Mouse (Mus musculus): ENCODE measurements around the gene Pola1.
A peak's percentile ranks its signal among the peaks of the same experiment; 100 is the strongest.

The Pola1 gene

DNA sequence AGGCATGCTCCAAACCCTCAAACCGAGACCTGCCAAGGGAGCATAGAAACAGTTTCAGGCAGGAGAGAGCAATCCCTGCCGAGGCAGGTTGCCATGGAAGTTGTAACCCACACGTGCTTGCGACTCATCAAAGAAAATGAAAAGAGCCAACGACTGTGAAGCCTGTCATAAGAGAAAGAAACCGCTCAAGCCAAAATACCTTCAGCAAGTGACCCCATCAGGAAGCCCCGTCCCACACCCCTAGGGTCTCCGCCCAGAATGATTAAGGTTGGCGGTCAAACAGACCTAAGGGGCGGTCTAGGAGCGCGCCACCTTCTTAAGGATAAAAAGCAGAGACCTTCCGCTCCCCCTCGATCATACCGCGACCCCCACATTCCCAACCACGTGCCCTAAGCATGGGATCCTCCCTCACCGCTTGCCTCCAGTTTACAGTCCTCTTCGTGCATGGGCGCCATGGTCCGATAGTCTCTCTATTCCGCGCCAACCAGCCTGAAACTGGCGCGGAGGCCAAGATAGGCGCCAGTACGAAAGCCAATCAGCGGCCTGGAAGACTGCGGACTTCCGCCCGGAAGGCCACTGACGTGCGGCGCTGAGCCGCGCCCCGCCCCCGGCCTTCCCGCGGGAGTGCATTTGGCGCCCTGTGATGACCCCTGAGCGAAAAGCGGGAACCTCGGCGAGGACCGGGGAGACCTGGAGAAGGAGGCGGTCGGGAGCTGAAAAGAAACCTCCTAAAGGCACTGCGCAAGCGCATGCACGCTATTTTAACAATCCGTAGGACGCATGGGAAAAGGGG is at the start of gene Pola1:
Gene Pola1, minus strand, starts transcription at position 499 of the 793 bp plus-strand sequence.
- DNase-seq (ENCODE audit: low read depth, low spot score): peak; percentile 69

GRCm38 (mm10) chrX:93676228-93676627 is 44.3 kb upstream of the Pola1 start:
- DNase-seq (ENCODE audit: low read depth, low spot score): no peak

DNA sequence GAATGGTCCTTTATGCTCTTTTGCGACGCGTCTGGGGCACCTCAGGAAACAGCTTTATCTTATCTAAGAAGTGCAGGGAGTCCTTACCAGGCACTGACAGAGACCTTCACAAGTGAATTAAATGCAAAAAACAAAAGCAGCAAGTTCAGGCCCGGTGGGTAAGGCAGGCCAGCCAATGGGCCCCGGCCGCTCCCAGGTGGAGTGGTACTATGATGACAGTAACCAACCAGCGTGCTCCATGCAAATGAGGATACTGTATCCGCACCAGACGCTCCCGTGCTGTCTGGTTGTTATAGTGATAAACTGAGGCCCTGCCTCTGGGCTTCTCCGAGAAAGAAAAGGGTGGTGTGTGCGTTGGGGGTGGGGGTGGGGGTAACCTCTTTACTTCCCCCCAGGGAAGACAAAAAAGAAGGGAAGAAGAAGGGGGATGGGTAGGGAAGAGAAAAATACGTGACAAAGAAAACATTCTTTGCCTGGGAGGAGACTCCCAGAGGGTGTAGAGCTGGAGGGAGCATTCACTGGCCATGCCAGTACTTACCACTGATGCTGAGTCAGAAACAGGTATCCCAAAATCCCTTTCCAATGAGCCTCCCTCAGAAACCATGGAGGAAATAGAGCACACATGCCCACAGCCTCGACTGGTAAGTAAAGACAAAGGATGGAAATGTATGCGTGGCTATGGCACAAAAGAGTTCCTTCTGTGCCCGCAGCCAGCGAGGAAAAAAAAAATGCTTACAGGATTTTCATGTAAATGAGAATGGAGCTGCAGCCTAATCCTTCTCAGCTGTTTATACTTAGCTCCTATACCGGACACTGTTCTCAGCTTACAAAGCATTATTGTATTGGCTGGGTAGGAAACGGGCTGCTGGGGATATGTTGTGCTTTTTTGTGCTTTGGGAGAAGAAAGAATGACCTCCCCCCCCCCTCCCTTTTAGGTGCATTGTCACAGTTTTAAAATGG is 43.2 kb upstream of the Pola1 start:
- DNase-seq (ENCODE audit: low read depth, low spot score): peak; percentile 16

DNA sequence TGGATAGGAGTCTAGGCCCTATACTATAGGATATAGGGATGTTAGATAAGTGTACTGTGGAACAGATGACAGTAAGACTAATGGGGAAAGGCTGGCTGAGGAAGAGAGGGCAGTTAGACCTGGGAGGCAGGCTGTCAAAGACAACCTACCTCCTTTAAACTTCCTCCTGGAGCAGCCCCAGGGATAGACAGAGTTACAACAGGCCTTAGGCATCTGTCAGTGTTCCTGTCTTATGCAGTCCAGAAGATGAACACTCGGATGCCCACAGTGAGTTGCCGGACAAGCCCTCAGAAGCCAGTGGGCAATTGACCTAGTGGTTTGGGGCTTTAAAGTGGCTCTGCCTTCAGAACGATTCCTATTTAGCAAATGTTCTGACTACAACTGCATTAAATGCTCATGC is 42.5 kb upstream of the Pola1 start:
- DNase-seq (ENCODE audit: low read depth, low spot score): no peak

- DNase-seq (ENCODE audit: low read depth, low spot score): no peak
Measured at GRCm38 (mm10) chrX:93664787-93665186, 32.8 kb upstream of the Pola1 start.

GRCm38 (mm10) chrX:93663919-93664586 is 32.1 kb upstream of the Pola1 start:
- DNase-seq (ENCODE audit: low read depth, low spot score): no peak

GRCm38 (mm10) chrX:93655153-93655552 is 23.2 kb upstream of the Pola1 start:
- DNase-seq (ENCODE audit: low read depth, low spot score): no peak

- DNase-seq (ENCODE audit: low read depth, low spot score): no peak
Measured at GRCm38 (mm10) chrX:93654218-93655002, 22.5 kb upstream of the Pola1 start, which contains the start of gene Pcyt1b. TSS of gene Pcyt1b (plus strand) at chrX:93654863.

DNA sequence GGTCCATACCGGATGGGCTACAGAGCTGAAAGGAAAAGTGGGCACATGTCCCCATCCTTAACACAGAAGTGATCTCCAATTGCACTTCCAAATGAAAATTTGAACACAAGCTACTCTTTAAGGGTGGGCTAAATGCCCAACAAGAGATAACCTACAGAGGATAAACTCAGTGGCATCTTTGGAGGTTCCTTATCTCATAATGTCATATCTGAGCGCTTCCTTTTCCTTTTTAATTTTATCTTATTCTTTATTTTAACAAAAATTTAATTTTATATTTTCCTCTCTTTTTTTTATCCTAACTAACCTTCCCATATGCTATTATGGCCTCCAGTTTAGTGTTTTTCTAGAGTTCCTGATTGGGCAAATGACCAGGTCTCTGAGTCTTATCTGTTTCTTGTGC is 18.8 kb upstream of the Pola1 start:
- no peak for DNase-seq (ENCODE audit: low read depth, low spot score)

GRCm38 (mm10) chrX:93644022-93644421 is 12.1 kb upstream of the Pola1 start:
- no peak for DNase-seq (ENCODE audit: low read depth, low spot score)

GRCm38 (mm10) chrX:93643600-93643999 is 11.6 kb upstream of the Pola1 start:
- no peak for DNase-seq (ENCODE audit: low read depth, low spot score)

DNA sequence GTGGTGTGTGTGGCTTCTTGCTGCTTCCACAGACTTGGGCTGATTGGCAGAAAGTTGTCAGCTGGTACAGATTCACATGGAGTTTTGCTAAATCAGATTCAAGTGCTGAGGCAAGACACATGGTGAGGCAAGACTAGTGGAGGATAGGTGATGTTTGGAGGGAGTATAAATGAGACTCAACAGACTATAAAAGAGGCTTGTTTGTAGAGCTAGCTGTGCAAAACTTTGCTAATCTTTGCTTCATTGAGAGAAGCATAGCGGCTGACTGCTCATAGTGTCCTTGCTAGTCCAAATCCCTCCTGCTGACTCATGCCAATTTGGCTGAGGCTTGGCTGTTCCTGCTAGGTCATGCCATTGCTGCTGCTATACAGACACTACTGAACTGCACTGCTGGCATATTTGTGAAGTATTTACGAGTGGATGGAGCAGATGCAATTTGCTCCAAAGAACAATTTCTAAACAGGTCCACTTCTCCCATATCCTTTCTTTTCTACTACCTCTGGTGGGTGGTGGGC is 3.0 kb upstream of the Pola1 start:
- no peak for DNase-seq (ENCODE audit: low read depth, low spot score)

DNA sequence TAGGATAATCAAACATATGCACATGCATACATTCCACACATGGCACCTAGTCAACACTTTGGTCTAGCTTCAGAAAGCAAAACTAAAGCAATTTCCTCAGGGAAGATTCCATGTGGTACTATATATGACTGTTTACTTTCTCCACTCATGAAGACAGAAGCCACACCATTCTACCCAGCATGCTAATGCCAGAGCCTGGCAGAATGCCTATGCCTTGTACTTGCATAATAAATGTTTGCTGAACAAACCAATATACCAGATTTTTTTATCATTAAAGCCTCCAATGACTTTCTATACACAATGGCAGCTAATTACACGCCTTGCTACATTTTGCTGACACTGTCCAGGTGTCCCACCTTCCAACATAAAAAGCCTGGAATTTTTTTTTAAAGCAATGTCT is 1.7 kb downstream of the Pola1 start:
- DNase-seq (ENCODE audit: low read depth, low spot score): no peak

DNA sequence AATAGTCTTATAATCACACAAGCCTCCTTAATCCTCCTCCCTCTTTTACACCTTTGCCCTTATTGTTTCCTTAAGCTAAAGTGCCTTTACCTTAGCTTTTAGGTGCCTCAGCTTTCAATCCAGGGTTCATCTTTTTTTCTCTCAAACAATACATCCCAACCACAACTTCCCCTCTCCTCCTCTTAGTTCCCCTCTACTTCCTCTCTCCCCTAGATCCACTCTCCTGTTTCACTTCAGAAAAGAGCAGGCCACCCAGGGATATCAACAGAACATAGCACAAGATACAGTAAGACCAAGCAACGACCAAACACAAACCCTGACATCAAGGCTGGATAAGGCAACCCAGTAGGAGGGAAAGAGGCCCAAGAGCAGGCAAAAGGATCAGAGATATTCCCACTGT is 29.7 kb downstream of the Pola1 start:
- DNase-seq (ENCODE audit: low read depth, low spot score): no peak

DNA sequence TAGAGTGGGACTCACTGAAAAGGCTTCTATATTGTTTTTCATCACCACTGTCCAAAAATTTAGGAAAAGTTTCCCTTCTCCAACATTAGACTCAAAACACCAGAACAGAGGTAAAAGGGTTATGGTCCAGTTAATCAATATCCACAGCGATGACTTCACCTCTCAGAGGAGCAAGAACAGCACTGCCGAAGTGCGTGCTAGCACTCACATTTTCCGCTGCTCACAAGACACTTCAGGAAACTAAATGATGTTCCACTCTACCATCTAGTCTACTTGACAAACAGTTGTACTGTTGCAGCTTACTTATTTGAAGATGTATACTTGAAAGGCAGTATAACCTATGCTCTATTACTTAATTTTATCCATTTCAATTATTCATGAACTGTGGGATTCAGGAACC is 37.7 kb downstream of the Pola1 start:
- no peak for DNase-seq (ENCODE audit: low read depth, low spot score)

GRCm38 (mm10) chrX:93580931-93581330 is 51.0 kb downstream of the Pola1 start:
- DNase-seq (ENCODE audit: low read depth, low spot score): no peak

DNA sequence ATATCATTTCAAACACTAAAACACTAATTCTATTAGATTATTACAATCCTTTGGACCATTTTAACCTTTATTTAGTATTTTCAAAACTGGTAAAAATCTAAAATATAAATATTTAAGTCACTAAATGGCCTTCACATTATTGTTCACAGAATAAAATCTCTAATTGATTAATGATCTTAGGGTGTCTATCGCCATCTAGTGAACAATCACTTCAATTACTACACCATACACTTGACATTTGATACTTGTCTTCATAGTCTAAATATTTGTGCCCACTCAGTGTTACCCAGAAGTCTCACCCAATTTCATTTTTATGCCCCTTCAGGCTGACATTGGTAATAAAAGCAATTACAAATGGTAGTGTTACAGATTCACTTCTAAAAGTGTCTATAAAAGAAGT is 74.8 kb downstream of the Pola1 start:
- peak; percentile 2 for DNase-seq (ENCODE audit: low read depth, low spot score)

DNA sequence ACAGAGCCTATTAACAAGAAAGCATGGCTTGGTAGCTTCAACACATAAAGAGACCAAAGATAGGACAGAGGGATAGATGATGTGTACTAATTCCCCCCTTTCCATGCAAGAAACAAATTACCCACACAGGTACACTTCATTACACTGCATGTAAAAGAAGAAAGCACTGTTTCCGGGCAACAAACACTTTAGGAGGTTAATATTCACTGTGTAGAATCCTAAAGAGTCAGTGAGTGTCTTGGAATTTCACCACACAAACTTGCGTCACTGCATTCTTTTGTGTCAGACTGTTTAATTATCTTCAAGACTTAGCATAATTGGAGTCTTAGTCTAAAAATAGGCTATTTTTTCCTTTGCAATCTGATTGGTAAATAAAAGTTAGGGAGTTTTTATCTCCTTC is 92.2 kb downstream of the Pola1 start:
- DNase-seq (ENCODE audit: low read depth, low spot score): no peak

GRCm38 (mm10) chrX:93502865-93503353 is 129.0 kb downstream of the Pola1 start:
- DNase-seq (ENCODE audit: low read depth, low spot score): no peak

- DNase-seq (ENCODE audit: low read depth, low spot score): no peak
Measured at GRCm38 (mm10) chrX:93497597-93497996, 134.4 kb downstream of the Pola1 start.

DNA sequence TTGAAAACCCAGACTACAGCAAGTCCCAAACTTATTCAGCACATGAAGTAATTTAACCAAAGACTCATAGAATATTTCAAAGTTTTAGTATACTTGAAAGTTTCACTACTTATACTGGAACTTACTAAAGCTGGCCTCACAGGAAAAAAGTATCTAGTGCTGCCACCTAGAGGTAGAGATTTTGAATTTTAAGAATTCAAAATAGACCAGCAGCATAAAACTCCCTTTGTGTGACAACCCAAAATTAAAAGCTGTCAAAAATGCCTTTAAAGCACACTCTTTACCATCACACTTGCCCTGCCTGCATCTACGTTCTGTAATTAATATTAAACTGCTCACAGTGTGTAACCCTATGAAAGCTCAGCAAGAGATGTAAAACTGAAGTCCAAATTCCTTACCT is 166.2 kb downstream of the Pola1 start:
- no peak for DNase-seq (ENCODE audit: low read depth, low spot score)

All from retina, postnatal 7 days (tissue).